Mouse (Mus musculus) embryonic facial prominence, embryonic 10.5 days (tissue): ENCODE data around the gene Hexim2. TPM values are rescaled to one million over a fixed set of nuclear protein-coding genes. Genes with fewer than 3 reads are reported as not detected.

Experiments used
- DNase-seq: peaks from one replicate; pipeline ENCODE4 v3.0.0-alpha.2; 2017; ENCODE audit warnings: low spot score
- H3K27ac ChIP-seq: fragments of 300-500 bp; sonication (generic); replicated peaks from 2 replicates; pipeline ENCODE4 v1.5.1; 2016; ENCODE audit warnings: mild to moderate bottlenecking
- H3K27me3 ChIP-seq: fragments of 300-500 bp; sonication (generic); replicated peaks from 2 replicates; pipeline ENCODE4 v1.6.1; 2016; ENCODE audit warnings: low read depth, mild to moderate bottlenecking; ENCODE audit not compliant: poor library complexity, severe bottlenecking
- H3K36me3 ChIP-seq: fragments of 300-500 bp; sonication (generic); replicated peaks from 2 replicates; pipeline ENCODE4 v1.6.1; 2016; ENCODE audit warnings: mild to moderate bottlenecking, moderate library complexity
- H3K4me1 ChIP-seq: fragments of 300-500 bp; sonication (generic); 2 replicates; pipeline ENCODE4 v1.6.1; 2016
- H3K4me3 ChIP-seq: fragments of 300-500 bp; sonication (generic); 2 replicates; pipeline ENCODE4 v1.5.1; 2016; ENCODE audit warnings: mild to moderate bottlenecking, moderate library complexity
- H3K9me3 ChIP-seq: fragments of 300-500 bp; sonication (generic); 2 replicates; pipeline ENCODE4 v1.6.1; 2016; ENCODE audit warnings: mild to moderate bottlenecking
- WGBS: fragments of 180-500 bp; shearing (Covaris S2); methylation state at CpG from one replicate; pipeline ENCODE4 v1.1.7; 2016; 5-methylcytosine and 5-hydroxymethylcytosine counted together
- polyA plus RNA-seq: library from polyadenylated mRNA; unstranded; fragments of >200 nt; fragmentation: Nextera tagmentation; extraction: Ambion mirVana; gene quantifications from 2 replicates; pipeline ENCODE4 v1.2.1, GENCODE M21; 2016

Gene Hexim2
- polyA plus RNA-seq, 1 experiment from 2014 or later, result 8.4 TPM

DNA sequence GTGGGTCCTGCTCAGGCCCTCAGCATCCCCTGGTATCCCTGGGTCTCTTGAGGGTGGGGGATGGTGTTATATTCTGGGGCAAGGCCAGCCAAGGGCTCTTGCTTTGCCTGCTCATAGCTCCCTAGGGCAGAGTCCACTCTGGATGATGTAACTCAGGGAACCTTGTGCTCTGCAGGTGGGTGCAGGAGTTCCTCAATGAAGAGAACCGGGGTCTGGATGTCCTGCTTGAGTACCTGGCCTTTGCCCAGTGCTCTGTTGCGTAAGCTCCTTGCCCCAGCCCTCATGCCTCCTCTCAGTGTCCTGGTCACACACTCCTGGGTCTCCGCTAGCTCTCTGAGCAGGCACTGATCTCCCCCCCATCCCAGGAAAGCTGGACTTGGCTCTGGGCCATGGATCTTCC, 49.7 kb downstream of the Hexim2 start:
- H3K4me1 ChIP-seq, result no peaks in the 10 kb centered on the region
- peaks cover 28% of the 10 kb centered on the region for H3K27me3 ChIP-seq
- no peaks in the 10 kb centered on the region for H3K9me3 ChIP-seq
- WGBS, result 84% methylated on average over 3 of the region's 3 CpGs
- no peak overlapping the region for H3K4me3 ChIP-seq
- no peaks in the 10 kb centered on the region for H3K36me3 ChIP-seq
- DNase-seq, result no peak
- no peak overlapping the region for H3K27ac ChIP-seq

- H3K4me3 ChIP-seq, result no peak overlapping the region
- 36% methylated on average over 2 of the region's 2 CpGs for WGBS
- H3K4me1 ChIP-seq, result no peaks in the 10 kb centered on the region
- H3K36me3 ChIP-seq, result no peaks in the 10 kb centered on the region
- H3K9me3 ChIP-seq, result no peaks in the 10 kb centered on the region
- peaks cover 36% of the 10 kb centered on the region for H3K27me3 ChIP-seq
- no peak overlapping the region for H3K27ac ChIP-seq
- peak; percentile 56 for DNase-seq
Observed at GRCm38 (mm10) chr11:103184891-103185290, 52.7 kb downstream of the Hexim2 start.

Other genes with a start within 250 kb of the Hexim2 start
- gene Fam187a, start 247.3 kb upstream of the Hexim2 start, polyA plus RNA-seq, result not detected in 2 replicates
- gene Gfap, start 231.5 kb upstream of the Hexim2 start, polyA plus RNA-seq, result 0.14 and 0.16 TPM in 2 replicates
- gene Kif18b, start 207.3 kb upstream of the Hexim2 start, polyA plus RNA-seq, result 12.1 and 13.0 TPM in 2 replicates
- gene C1ql1, start 185.7 kb upstream of the Hexim2 start, polyA plus RNA-seq, result 1.5 and 2.7 TPM in 2 replicates
- 63.2 and 66.0 TPM in 2 replicates for gene Nmt1, start 104.2 kb upstream of the Hexim2 start, polyA plus RNA-seq
- gene Dcakd, start 104.1 kb upstream of the Hexim2 start, polyA plus RNA-seq, result 304 and 308 TPM in 2 replicates
- gene Plcd3, start 30.8 kb upstream of the Hexim2 start, polyA plus RNA-seq, result 1.7 and 2.6 TPM in 2 replicates
- 6.3 and 10.1 TPM in 2 replicates for gene Acbd4, start 30.7 kb upstream of the Hexim2 start, polyA plus RNA-seq
- gene Hexim1, start 16.2 kb upstream of the Hexim2 start, polyA plus RNA-seq, result 2.8 and 2.9 TPM in 2 replicates
- 0.49 and 0.67 TPM in 2 replicates for gene Fmnl1, start 38.7 kb downstream of the Hexim2 start, polyA plus RNA-seq
- 0.47 and 0.49 TPM in 2 replicates for gene 1700023F06Rik, start 76.1 kb downstream of the Hexim2 start, polyA plus RNA-seq
- not detected in 2 replicates for gene Spata32, start 86.0 kb downstream of the Hexim2 start, polyA plus RNA-seq
- gene Map3k14, start 135.0 kb downstream of the Hexim2 start, polyA plus RNA-seq, result 3.1 and 3.2 TPM in 2 replicates
- 5.3 and 5.8 TPM in 2 replicates for gene Arhgap27, start 231.3 kb downstream of the Hexim2 start, polyA plus RNA-seq